Mouse (Mus musculus): Measurements from ENCODE around the gene Slc22a14. TPM values are rescaled to one million over a fixed set of nuclear protein-coding genes. Genes with fewer than 3 reads are reported as not detected.

The Slc22a14 gene
- polyA plus RNA-seq, 1 experiment from 2014 or later: not detected

DNA sequence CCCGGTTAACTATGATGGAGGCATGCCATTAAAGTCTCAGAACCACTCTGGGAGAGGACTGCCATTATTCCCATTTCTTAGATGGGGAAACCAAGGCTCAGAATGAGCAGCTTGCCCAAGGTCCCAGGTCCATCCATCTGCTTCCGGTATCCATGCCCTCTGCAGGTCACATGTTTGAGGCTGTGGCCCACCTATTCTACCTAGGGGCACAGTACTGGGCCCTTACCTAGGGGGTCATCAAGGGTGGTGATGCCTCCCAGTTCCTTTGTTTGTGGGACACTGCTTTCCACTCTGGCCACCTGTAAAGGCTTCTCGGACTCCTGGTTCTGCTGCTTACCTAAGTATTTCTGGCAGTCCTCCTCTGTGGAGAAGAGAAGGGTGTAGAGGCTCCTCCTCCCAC lies 27.0 kb downstream of the Slc22a14 start:
- no peaks in the 10 kb centered on the region for H3K36me3 ChIP-seq (ENCODE audit: control insufficient read depth, insufficient read depth, low read length)
- 93% methylated on average over 3 of the region's 3 CpGs for WGBS
- no peaks in the 10 kb centered on the region for H3K9me3 ChIP-seq (ENCODE audit: control insufficient read depth, low read length)
- H3K27me3 ChIP-seq (ENCODE audit: control insufficient read depth, insufficient read depth, low read length): 0 out of 2 replicates have a peak, but pooled peaks cover 2% of the 10 kb centered on the region
- H3K4me3 ChIP-seq (ENCODE audit: low read depth, low read length): no peak overlapping the region
- H3K27ac ChIP-seq (ENCODE audit: low read depth, low read length): no peak overlapping the region
- no peak overlapping the region for H3K9ac ChIP-seq (ENCODE audit: low read depth, low read length)
- H3K4me2 ChIP-seq (replicated peaks; ENCODE audit: low read depth, low read length): no peak overlapping the region
- DNase-seq (ENCODE audit: low spot score) (no peak), ATAC-seq (ENCODE audit: low FRiP score) (no peak)
- peaks cover 4% of the 10 kb centered on the region; the same call in 1 of the 2 replicates for H3K4me1 ChIP-seq (replicated peaks; ENCODE audit: control insufficient read depth, insufficient read depth, low read length)

DNA sequence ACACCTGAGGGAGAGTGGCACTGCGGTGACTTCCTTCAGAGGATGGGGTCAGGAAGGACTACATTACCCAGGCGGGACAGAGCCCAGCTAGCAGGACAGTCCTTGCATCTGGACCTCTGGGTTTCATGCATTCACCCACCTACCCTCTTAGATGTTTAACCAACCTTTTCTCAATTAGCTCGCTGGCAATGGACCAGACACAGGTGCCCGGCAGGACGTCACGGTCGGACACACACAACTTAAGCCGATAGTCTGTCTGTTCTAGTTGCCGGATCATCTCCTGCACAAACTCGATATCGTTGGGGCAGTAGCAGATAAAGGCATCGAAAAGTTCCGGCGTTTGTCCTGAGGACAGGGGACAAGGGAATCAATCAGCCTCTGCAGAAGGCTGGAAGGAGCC lies 27.5 kb downstream of the Slc22a14 start:
- Histone ChIP-seq H3K4me1 (replicated peaks; ENCODE audit: control insufficient read depth, insufficient read depth, low read length) (peaks cover 4% of the 10 kb centered on the region; the same call in 1 of the 2 replicates), H3K9ac (ENCODE audit: low read depth, low read length) (no peak overlapping the region), H3K4me2 (replicated peaks; ENCODE audit: low read depth, low read length) (no peak overlapping the region), H3K9me3 (ENCODE audit: control insufficient read depth, low read length) (no peaks in the 10 kb centered on the region), H3K27me3 (ENCODE audit: control insufficient read depth, insufficient read depth, low read length) (0 out of 2 replicates have a peak, but pooled peaks cover 2% of the 10 kb centered on the region), H3K4me3 (ENCODE audit: low read depth, low read length) (no peak overlapping the region), H3K27ac (ENCODE audit: low read depth, low read length) (no peak overlapping the region), H3K36me3 (ENCODE audit: control insufficient read depth, insufficient read depth, low read length) (no peaks in the 10 kb centered on the region)
- 92% methylated on average over 14 of the region's 14 CpGs for WGBS
- ATAC-seq (ENCODE audit: low FRiP score) (no peak), DNase-seq (ENCODE audit: low spot score) (no peak)

DNA sequence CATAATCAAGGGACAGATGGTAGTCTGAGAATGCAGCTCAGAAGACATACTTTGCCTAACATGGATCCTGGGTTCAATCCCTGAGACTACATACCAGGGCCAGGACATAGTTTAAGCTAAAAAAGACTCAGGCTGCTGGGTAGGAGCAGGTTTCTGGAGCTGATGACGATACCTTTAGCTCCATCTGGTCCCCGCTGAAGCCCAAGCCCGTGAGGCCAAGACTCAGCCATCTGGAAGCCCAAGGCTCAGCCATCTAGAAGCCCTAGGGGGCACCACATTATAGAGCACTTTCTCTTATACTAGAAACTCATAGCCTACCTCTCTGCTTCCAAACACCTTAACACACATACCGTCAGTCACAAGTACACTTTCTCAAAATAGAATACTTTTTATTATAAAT lies 29.8 kb downstream of the Slc22a14 start:
- Histone ChIP-seq H3K36me3 (ENCODE audit: control insufficient read depth, insufficient read depth, low read length) (no peaks in the 10 kb centered on the region), H3K9me3 (ENCODE audit: control insufficient read depth, low read length) (no peaks in the 10 kb centered on the region), H3K27me3 (ENCODE audit: control insufficient read depth, insufficient read depth, low read length) (0 out of 2 replicates have a peak, but pooled peaks cover 2% of the 10 kb centered on the region), H3K9ac (ENCODE audit: low read depth, low read length) (no peak overlapping the region), H3K27ac (ENCODE audit: low read depth, low read length) (no peak overlapping the region), H3K4me1 (replicated peaks; ENCODE audit: control insufficient read depth, insufficient read depth, low read length) (no peaks in the 10 kb centered on the region), H3K4me3 (ENCODE audit: low read depth, low read length) (no peak overlapping the region), H3K4me2 (replicated peaks; ENCODE audit: low read depth, low read length) (no peak overlapping the region)
- ATAC-seq (ENCODE audit: low FRiP score): no peak
- 80% methylated on average over 4 of the region's 4 CpGs for WGBS
- no peak for DNase-seq (ENCODE audit: low spot score)

GRCm38 (mm10) chr9:119334834-119335233 lies 30.5 kb downstream of the Slc22a14 start:
- ATAC-seq (ENCODE audit: low FRiP score) (no peak), DNase-seq (ENCODE audit: low spot score) (no peak)
- WGBS: 82% methylated on average over 2 of the region's 2 CpGs
- no peak overlapping the region for H3K9ac ChIP-seq (ENCODE audit: low read depth, low read length)
- no peak overlapping the region for H3K27ac ChIP-seq (ENCODE audit: low read depth, low read length)
- H3K36me3 ChIP-seq (ENCODE audit: control insufficient read depth, insufficient read depth, low read length): no peaks in the 10 kb centered on the region
- no peaks in the 10 kb centered on the region for H3K4me1 ChIP-seq (replicated peaks; ENCODE audit: control insufficient read depth, insufficient read depth, low read length)
- H3K4me2 ChIP-seq (replicated peaks; ENCODE audit: low read depth, low read length): no peak overlapping the region
- H3K9me3 ChIP-seq (ENCODE audit: control insufficient read depth, low read length): no peaks in the 10 kb centered on the region
- no peak overlapping the region for H3K4me3 ChIP-seq (ENCODE audit: low read depth, low read length)
- H3K27me3 ChIP-seq (ENCODE audit: control insufficient read depth, insufficient read depth, low read length): 0 out of 2 replicates have a peak, but pooled peaks cover 2% of the 10 kb centered on the region

- Histone ChIP-seq H3K4me2 (replicated peaks; ENCODE audit: low read depth, low read length) (no peak overlapping the region), H3K4me3 (ENCODE audit: low read depth, low read length) (no peak overlapping the region), H3K4me1 (replicated peaks; ENCODE audit: control insufficient read depth, insufficient read depth, low read length) (no peaks in the 10 kb centered on the region), H3K9me3 (ENCODE audit: control insufficient read depth, low read length) (no peaks in the 10 kb centered on the region), H3K27me3 (ENCODE audit: control insufficient read depth, insufficient read depth, low read length) (no peaks in the 10 kb centered on the region), H3K27ac (ENCODE audit: low read depth, low read length) (no peak overlapping the region), H3K9ac (ENCODE audit: low read depth, low read length) (no peak overlapping the region), H3K36me3 (ENCODE audit: control insufficient read depth, insufficient read depth, low read length) (no peaks in the 10 kb centered on the region)
- ATAC-seq (ENCODE audit: low FRiP score): no peak
- 77% methylated on average over 10 of the region's 10 CpGs for WGBS
- no peak for DNase-seq (ENCODE audit: low spot score)
These were observed 31.0 kb downstream of the Slc22a14 start for GRCm38 (mm10) chr9:119334324-119334723.

- H3K4me2 ChIP-seq (replicated peaks; ENCODE audit: low read depth, low read length): no peak overlapping the region
- H3K4me1 ChIP-seq (replicated peaks; ENCODE audit: control insufficient read depth, insufficient read depth, low read length): no peaks in the 10 kb centered on the region
- 92% methylated on average over 15 of the region's 15 CpGs for WGBS
- ATAC-seq (ENCODE audit: low FRiP score) (no peak), DNase-seq (ENCODE audit: low spot score) (no peak)
- H3K27me3 ChIP-seq (ENCODE audit: control insufficient read depth, insufficient read depth, low read length): no peaks in the 10 kb centered on the region
- H3K27ac ChIP-seq (ENCODE audit: low read depth, low read length): no peak overlapping the region
- no peak overlapping the region for H3K9ac ChIP-seq (ENCODE audit: low read depth, low read length)
- H3K4me3 ChIP-seq (ENCODE audit: low read depth, low read length): no peak overlapping the region
- H3K36me3 ChIP-seq (ENCODE audit: control insufficient read depth, insufficient read depth, low read length): no peaks in the 10 kb centered on the region
- no peaks in the 10 kb centered on the region for H3K9me3 ChIP-seq (ENCODE audit: control insufficient read depth, low read length)
These were observed 35.0 kb downstream of the Slc22a14 start for GRCm38 (mm10) chr9:119330186-119330963.

GRCm38 (mm10) chr9:119328488-119328887 lies 36.9 kb downstream of the Slc22a14 start:
- DNase-seq (ENCODE audit: low spot score) (no peak), ATAC-seq (ENCODE audit: low FRiP score) (no peak)
- Histone ChIP-seq H3K4me3 (ENCODE audit: low read depth, low read length) (no peak overlapping the region), H3K27ac (ENCODE audit: low read depth, low read length) (no peak overlapping the region), H3K9me3 (ENCODE audit: control insufficient read depth, low read length) (no peaks in the 10 kb centered on the region), H3K9ac (ENCODE audit: low read depth, low read length) (no peak overlapping the region), H3K4me1 (replicated peaks; ENCODE audit: control insufficient read depth, insufficient read depth, low read length) (no peaks in the 10 kb centered on the region), H3K36me3 (ENCODE audit: control insufficient read depth, insufficient read depth, low read length) (no peaks in the 10 kb centered on the region), H3K4me2 (replicated peaks; ENCODE audit: low read depth, low read length) (no peak overlapping the region), H3K27me3 (ENCODE audit: control insufficient read depth, insufficient read depth, low read length) (no peaks in the 10 kb centered on the region)
- WGBS: 88% methylated on average over 3 of the region's 3 CpGs

DNA sequence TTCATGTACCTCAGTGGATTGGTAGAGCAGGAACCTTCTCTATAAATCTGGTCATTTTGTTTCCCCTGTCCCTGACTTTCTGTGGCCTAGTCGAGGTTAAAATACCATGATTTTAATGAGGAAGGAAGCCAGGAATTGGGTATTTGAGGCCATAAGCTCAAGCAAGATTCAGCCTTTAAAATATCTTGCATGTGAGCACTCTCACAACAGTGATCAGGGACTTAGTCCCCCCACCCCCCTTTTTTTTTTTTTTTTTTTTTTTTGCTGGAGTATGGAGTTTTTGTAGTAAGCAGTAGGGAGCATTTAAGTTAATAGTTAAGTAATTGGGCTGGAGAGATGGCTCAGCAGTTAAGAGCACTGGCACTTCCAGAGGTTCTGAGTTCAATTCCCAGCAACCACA lies 41.2 kb downstream of the Slc22a14 start:
- Histone ChIP-seq H3K4me1 (replicated peaks; ENCODE audit: control insufficient read depth, insufficient read depth, low read length) (no peaks in the 10 kb centered on the region; the same call in 1 of the 2 replicates), H3K4me2 (replicated peaks; ENCODE audit: low read depth, low read length) (no peak overlapping the region), H3K36me3 (ENCODE audit: control insufficient read depth, insufficient read depth, low read length) (no peaks in the 10 kb centered on the region), H3K27me3 (ENCODE audit: control insufficient read depth, insufficient read depth, low read length) (no peaks in the 10 kb centered on the region), H3K27ac (ENCODE audit: low read depth, low read length) (no peak overlapping the region), H3K9me3 (ENCODE audit: control insufficient read depth, low read length) (no peaks in the 10 kb centered on the region), H3K4me3 (ENCODE audit: low read depth, low read length) (no peak overlapping the region), H3K9ac (ENCODE audit: low read depth, low read length) (no peak overlapping the region)
- WGBS: 83% methylated on average over 1 of the region's 1 CpGs
- DNase-seq (ENCODE audit: low spot score): no peak
- ATAC-seq (ENCODE audit: low FRiP score): no peak

DNA sequence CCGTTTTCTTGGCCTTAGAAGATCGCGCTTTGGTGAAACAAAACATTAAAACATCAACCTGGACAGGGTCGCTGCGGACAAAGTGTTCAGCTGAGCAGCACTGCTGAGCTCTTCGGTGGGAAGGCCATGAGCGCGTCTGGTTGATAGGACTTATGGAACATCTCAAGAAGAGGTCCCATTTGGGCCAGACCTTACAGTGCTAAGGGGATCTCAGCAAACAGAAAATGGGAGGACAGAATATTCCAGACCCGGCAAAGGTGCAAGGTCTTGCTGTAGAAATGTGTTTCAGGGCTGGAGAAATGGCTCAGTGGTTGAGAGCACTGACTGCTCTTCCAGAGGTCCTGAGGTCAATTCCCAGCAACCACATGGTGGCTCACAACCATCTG lies 42.1 kb downstream of the Slc22a14 start:
- H3K9ac ChIP-seq (ENCODE audit: low read depth, low read length): peak overlapping the region; percentile 87
- H3K4me1 ChIP-seq (replicated peaks; ENCODE audit: control insufficient read depth, insufficient read depth, low read length): no peaks in the 10 kb centered on the region; the same call in 1 of the 2 replicates
- H3K4me2 ChIP-seq (replicated peaks; ENCODE audit: low read depth, low read length): peak overlapping the region; percentile 96
- peak overlapping the region; percentile 93 for H3K4me3 ChIP-seq (ENCODE audit: low read depth, low read length)
- H3K27ac ChIP-seq (ENCODE audit: low read depth, low read length): peak overlapping the region; percentile 76
- no peaks in the 10 kb centered on the region for H3K27me3 ChIP-seq (ENCODE audit: control insufficient read depth, insufficient read depth, low read length)
- no peaks in the 10 kb centered on the region for H3K36me3 ChIP-seq (ENCODE audit: control insufficient read depth, insufficient read depth, low read length)
- no peaks in the 10 kb centered on the region for H3K9me3 ChIP-seq (ENCODE audit: control insufficient read depth, low read length)
- ATAC-seq (ENCODE audit: low FRiP score): peak; percentile 20; the same call in 1 of the 2 replicates
- no peak for DNase-seq (ENCODE audit: low spot score)
- 9% methylated on average over 9 of the region's 9 CpGs for WGBS

All from hindbrain, embryonic 11.5 days (tissue).